Mouse (Mus musculus): ENCODE results near the gene Plp1. TPM values are rescaled to one million over a fixed set of nuclear protein-coding genes. Genes with fewer than 3 reads are reported as not detected.

The Plp1 gene
- polyA plus RNA-seq (2014; fragmentation: Illumina TruSeq; extraction: RNeasy Lipid Tissue Mini Kit (QIAGEN cat#74804); ENCODE audit: low read depth, low replicate concordance): 13.0 TPM

GRCm38 (mm10) chrX:136822371-136822770 lies at the start of gene Plp1:
TSS of gene Plp1 (plus strand) at chrX:136822671.

DNA sequence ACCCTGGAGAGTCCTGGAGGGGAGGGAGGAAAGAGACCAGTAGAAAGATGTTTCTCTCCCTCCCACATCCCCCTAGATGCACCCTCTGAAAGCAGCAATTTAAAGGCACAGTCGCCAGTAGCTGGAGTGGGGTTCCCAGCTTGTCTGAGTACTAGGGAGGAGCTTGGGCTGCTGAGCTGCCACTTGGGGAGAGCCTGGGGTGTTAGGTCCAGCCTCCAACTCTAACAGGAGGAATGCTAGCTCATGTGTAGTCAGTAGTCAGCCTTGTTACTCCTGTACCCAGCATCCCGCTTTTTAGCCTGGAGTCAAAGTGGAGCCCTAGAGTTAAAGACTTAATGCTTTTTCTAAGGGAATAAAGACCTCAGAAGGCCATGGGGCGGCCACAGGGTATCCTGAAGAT lies 42.4 kb upstream of the Plp1 start, which contains the start of gene Glra4:
Gene Glra4 (minus strand): TSS at position 101 of the 400 bp plus-strand sequence.

GRCm38 (mm10) chrX:136868061-136869040 lies 45.9 kb downstream of the Plp1 start, which contains the start of gene Rab9b:
TSS of gene Rab9b (minus strand) at chrX:136868755.

Other genes starting within 250 kb of the Plp1 start
- 2.7 TPM for gene Tceal3, start 231.8 kb upstream of the Plp1 start, polyA plus RNA-seq (2014; fragmentation: Illumina TruSeq; extraction: RNeasy Lipid Tissue Mini Kit (QIAGEN cat#74804); ENCODE audit: low read depth, low replicate concordance)
- 6.1 TPM for gene Tceal1, start 114.7 kb upstream of the Plp1 start, polyA plus RNA-seq (2014; fragmentation: Illumina TruSeq; extraction: RNeasy Lipid Tissue Mini Kit (QIAGEN cat#74804); ENCODE audit: low read depth, low replicate concordance)
- 119 TPM for gene Morf4l2, start 79.0 kb upstream of the Plp1 start, polyA plus RNA-seq (2014; fragmentation: Illumina TruSeq; extraction: RNeasy Lipid Tissue Mini Kit (QIAGEN cat#74804); ENCODE audit: low read depth, low replicate concordance)
- not detected for gene Glra4, start 42.5 kb upstream of the Plp1 start, polyA plus RNA-seq (2014; fragmentation: Illumina TruSeq; extraction: RNeasy Lipid Tissue Mini Kit (QIAGEN cat#74804); ENCODE audit: low read depth, low replicate concordance)
- 2.1 TPM for gene Rab9b, start 46.1 kb downstream of the Plp1 start, polyA plus RNA-seq (2014; fragmentation: Illumina TruSeq; extraction: RNeasy Lipid Tissue Mini Kit (QIAGEN cat#74804); ENCODE audit: low read depth, low replicate concordance)
- 3.1 TPM for gene H2bfm, start 104.7 kb downstream of the Plp1 start, polyA plus RNA-seq (2014; fragmentation: Illumina TruSeq; extraction: RNeasy Lipid Tissue Mini Kit (QIAGEN cat#74804); ENCODE audit: low read depth, low replicate concordance)
- gene Tmsb15b2, start 152.8 kb downstream of the Plp1 start, polyA plus RNA-seq (2014; fragmentation: Illumina TruSeq; extraction: RNeasy Lipid Tissue Mini Kit (QIAGEN cat#74804); ENCODE audit: low read depth, low replicate concordance): 323 TPM
- gene Tmsb15l, start 154.2 kb downstream of the Plp1 start, polyA plus RNA-seq (2014; fragmentation: Illumina TruSeq; extraction: RNeasy Lipid Tissue Mini Kit (QIAGEN cat#74804); ENCODE audit: low read depth, low replicate concordance): 23.9 TPM
- 129 TPM for gene Tmsb15b1, start 154.2 kb downstream of the Plp1 start, polyA plus RNA-seq (2014; fragmentation: Illumina TruSeq; extraction: RNeasy Lipid Tissue Mini Kit (QIAGEN cat#74804); ENCODE audit: low read depth, low replicate concordance)
- gene Zcchc18, start 170.5 kb downstream of the Plp1 start, polyA plus RNA-seq (2014; fragmentation: Illumina TruSeq; extraction: RNeasy Lipid Tissue Mini Kit (QIAGEN cat#74804); ENCODE audit: low read depth, low replicate concordance): 3.0 TPM
- 5.3 TPM for gene Slc25a53, start 215.6 kb downstream of the Plp1 start, polyA plus RNA-seq (2014; fragmentation: Illumina TruSeq; extraction: RNeasy Lipid Tissue Mini Kit (QIAGEN cat#74804); ENCODE audit: low read depth, low replicate concordance)
- gene Fam199x, start 226.9 kb downstream of the Plp1 start, polyA plus RNA-seq (2014; fragmentation: Illumina TruSeq; extraction: RNeasy Lipid Tissue Mini Kit (QIAGEN cat#74804); ENCODE audit: low read depth, low replicate concordance): 2.9 TPM

Data from testis, adult 10 weeks (tissue).